Mouse (Mus musculus): ENCODE measurements at regions not wholly inside any gene's neighbourhood (a gene's known extent, or its start where the extent isn't known, plus 50 kb on each side); places are given as distances from the start of the nearest gene placed in this dataset.

GRCm38 (mm10) chr5:148697631-148698368, 145.2 kb upstream of the Ubl3 start:
- 80% methylated on average over 22 of the region's 22 CpGs for WGBS
- ATAC-seq (ENCODE audit: low FRiP score, low read depth), result no peak

GRCm38 (mm10) chr5:148694352-148694751, 141.8 kb upstream of the Ubl3 start:
- Histone ChIP-seq H3K36me3 (no peaks in the 10 kb centered on the region), H3K27me3 (no peaks in the 10 kb centered on the region), H3K4me1 (peaks cover 11% of the 10 kb centered on the region), H3K27ac (replicated peaks) (no peak overlapping the region), H3K9ac (replicated peaks) (no peak overlapping the region), H3K4me3 (no peak overlapping the region), H3K9me3 (no peaks in the 10 kb centered on the region), H3K4me2 (replicated peaks) (no peak overlapping the region)
- 66% methylated on average over 7 of the region's 7 CpGs for WGBS
- no peak for ATAC-seq (ENCODE audit: low FRiP score, low read depth)

More at GRCm38 (mm10) chr5:148697631-148698368, 145.2 kb upstream of the Ubl3 start:
- Histone ChIP-seq H3K4me3 (no peak overlapping the region), H3K4me1 (peaks cover 5% of the 10 kb centered on the region; the same call in 1 of the 2 replicates), H3K36me3 (no peaks in the 10 kb centered on the region), H3K27me3 (no peaks in the 10 kb centered on the region), H3K9ac (replicated peaks) (no peak overlapping the region), H3K9me3 (no peaks in the 10 kb centered on the region), H3K4me2 (replicated peaks) (no peak overlapping the region), H3K27ac (replicated peaks) (no peak overlapping the region)

- H3K4me2 ChIP-seq (replicated peaks), result no peak overlapping the region
- no peaks in the 10 kb centered on the region for H3K9me3 ChIP-seq
- peaks cover 22% of the 10 kb centered on the region for H3K4me1 ChIP-seq
- ATAC-seq (ENCODE audit: low FRiP score, low read depth), result no peak
- H3K36me3 ChIP-seq, result no peaks in the 10 kb centered on the region
- no peaks in the 10 kb centered on the region for H3K27me3 ChIP-seq
- no peak overlapping the region for H3K9ac ChIP-seq (replicated peaks)
- 88% methylated on average over 7 of the region's 7 CpGs for WGBS
- H3K4me3 ChIP-seq, result no peak overlapping the region
- H3K27ac ChIP-seq (replicated peaks), result no peak overlapping the region
These were observed 138.9 kb upstream of the Ubl3 start for GRCm38 (mm10) chr5:148691486-148691885.

DNA sequence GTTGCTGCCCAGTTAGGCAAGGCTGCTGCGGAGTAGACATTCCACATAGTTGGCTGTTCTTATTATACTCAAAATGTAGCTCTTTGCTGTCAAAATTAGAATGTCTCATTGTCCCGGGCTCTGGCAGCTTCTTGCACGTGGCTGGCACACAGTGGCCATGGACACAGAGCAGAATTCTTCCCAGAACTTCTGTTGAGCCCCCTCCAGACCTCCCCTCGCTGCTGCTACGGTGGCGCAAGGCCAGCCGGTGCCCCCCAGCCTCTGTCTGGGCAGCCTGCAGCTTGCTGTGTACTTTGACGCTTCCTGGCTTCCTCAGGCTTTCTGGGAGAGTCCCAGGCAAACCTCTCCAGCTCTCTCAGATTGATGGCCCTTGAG, 138.2 kb upstream of the Ubl3 start:
- H3K36me3 ChIP-seq, result no peaks in the 10 kb centered on the region
- H3K4me2 ChIP-seq (replicated peaks), result no peak overlapping the region
- no peak for ATAC-seq (ENCODE audit: low FRiP score, low read depth)
- H3K27ac ChIP-seq (replicated peaks), result no peak overlapping the region
- no peaks in the 10 kb centered on the region for H3K9me3 ChIP-seq
- peaks cover 22% of the 10 kb centered on the region for H3K4me1 ChIP-seq
- H3K27me3 ChIP-seq, result no peaks in the 10 kb centered on the region
- WGBS, result 90% methylated on average over 8 of the region's 8 CpGs
- H3K4me3 ChIP-seq, result no peak overlapping the region
- H3K9ac ChIP-seq (replicated peaks), result no peak overlapping the region

- H3K4me2 ChIP-seq (replicated peaks), result no peak overlapping the region
- no peak overlapping the region for H3K4me3 ChIP-seq
- H3K36me3 ChIP-seq, result no peaks in the 10 kb centered on the region
- WGBS, result 69% methylated on average over 7 of the region's 7 CpGs
- H3K27ac ChIP-seq (replicated peaks), result no peak overlapping the region
- H3K9ac ChIP-seq (replicated peaks), result no peak overlapping the region
- no peaks in the 10 kb centered on the region for H3K9me3 ChIP-seq
- no peaks in the 10 kb centered on the region for H3K27me3 ChIP-seq
- ATAC-seq (ENCODE audit: low FRiP score, low read depth), result no peak
- H3K4me1 ChIP-seq, result peaks cover 22% of the 10 kb centered on the region
These were observed 137.7 kb upstream of the Ubl3 start for GRCm38 (mm10) chr5:148690158-148690822.

DNA sequence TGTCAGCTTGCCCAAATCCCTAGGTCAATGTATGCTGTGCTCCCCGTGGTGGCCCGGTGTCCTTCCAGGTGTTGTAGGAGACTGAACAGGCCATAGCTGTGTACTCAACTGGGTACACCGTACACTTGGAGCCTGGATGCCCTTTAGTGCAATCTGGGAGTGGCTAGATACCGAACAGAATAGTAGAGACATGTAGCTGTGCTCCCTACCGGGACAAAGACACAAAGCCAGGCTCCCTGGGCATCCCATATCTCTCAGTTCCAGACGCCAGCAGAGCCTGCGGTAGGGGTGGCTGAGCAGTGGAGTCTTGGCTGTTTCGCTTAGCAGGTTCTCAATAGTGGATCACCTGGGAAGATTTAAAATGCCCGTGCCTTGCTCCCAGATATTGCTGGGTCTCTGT, 136.7 kb upstream of the Ubl3 start:
- Histone ChIP-seq H3K4me2 (replicated peaks) (no peak overlapping the region), H3K4me1 (peaks cover 22% of the 10 kb centered on the region), H3K9me3 (no peaks in the 10 kb centered on the region), H3K27ac (replicated peaks) (no peak overlapping the region), H3K9ac (replicated peaks) (no peak overlapping the region), H3K4me3 (no peak overlapping the region), H3K36me3 (no peaks in the 10 kb centered on the region), H3K27me3 (no peaks in the 10 kb centered on the region)
- 83% methylated on average over 9 of the region's 9 CpGs for WGBS
- no peak for ATAC-seq (ENCODE audit: low FRiP score, low read depth)

- WGBS, result 73% methylated on average over 8 of the region's 8 CpGs
- Histone ChIP-seq H3K27me3 (no peaks in the 10 kb centered on the region), H3K36me3 (no peaks in the 10 kb centered on the region), H3K9ac (replicated peaks) (no peak overlapping the region), H3K4me1 (peaks cover 22% of the 10 kb centered on the region), H3K4me3 (no peak overlapping the region), H3K4me2 (replicated peaks) (no peak overlapping the region), H3K9me3 (no peaks in the 10 kb centered on the region), H3K27ac (replicated peaks) (no peak overlapping the region)
- no peak; the same call in 1 of the 2 replicates for ATAC-seq (ENCODE audit: low FRiP score, low read depth)
These were observed 135.9 kb upstream of the Ubl3 start for GRCm38 (mm10) chr5:148688501-148688900.

DNA sequence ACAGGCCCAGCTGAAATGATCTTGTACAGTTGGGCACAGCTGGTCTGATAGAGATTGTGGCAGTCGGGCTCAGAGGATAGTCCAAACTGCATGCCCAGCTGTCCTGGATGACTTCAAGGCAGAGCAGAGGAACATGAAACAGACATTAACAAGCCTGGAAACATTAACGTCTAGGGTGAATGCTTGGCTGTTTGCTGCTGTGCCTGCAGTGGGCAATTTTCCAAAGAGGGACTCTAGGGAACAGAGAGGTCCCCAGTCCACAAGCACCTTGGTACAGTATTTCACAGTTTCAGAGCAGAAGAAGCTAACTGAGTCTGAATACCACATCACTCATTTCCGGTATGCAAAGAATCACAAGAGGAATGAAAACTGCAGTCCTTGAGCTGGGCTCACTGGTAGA, 135.2 kb upstream of the Ubl3 start:
- Histone ChIP-seq H3K9me3 (no peaks in the 10 kb centered on the region), H3K36me3 (no peaks in the 10 kb centered on the region), H3K4me2 (replicated peaks) (no peak overlapping the region), H3K9ac (replicated peaks) (no peak overlapping the region), H3K27ac (replicated peaks) (no peak overlapping the region), H3K4me1 (peaks cover 22% of the 10 kb centered on the region), H3K4me3 (no peak overlapping the region), H3K27me3 (no peaks in the 10 kb centered on the region)
- 80% methylated on average over 3 of the region's 3 CpGs for WGBS
- ATAC-seq (ENCODE audit: low FRiP score, low read depth), result no peak

- whole genome bisulfite sequencing, result 89% methylated on average over 11 of the region's 11 CpGs
- no peak overlapping the region for H3K9ac ChIP-seq (replicated peaks)
- H3K9me3 ChIP-seq, result no peaks in the 10 kb centered on the region
- H3K4me3 ChIP-seq, result no peak overlapping the region
- H3K4me1 ChIP-seq, result peaks cover 14% of the 10 kb centered on the region
- no peaks in the 10 kb centered on the region for H3K36me3 ChIP-seq
- no peak for ATAC-seq (ENCODE audit: low FRiP score, low read depth)
- H3K27me3 ChIP-seq, result no peaks in the 10 kb centered on the region
- H3K27ac ChIP-seq (replicated peaks), result no peak overlapping the region
- H3K4me2 ChIP-seq (replicated peaks), result no peak overlapping the region
These were observed 131.6 kb upstream of the Ubl3 start for GRCm38 (mm10) chr5:148684216-148684615.

- Histone ChIP-seq H3K9me3 (no peaks in the 10 kb centered on the region), H3K36me3 (no peaks in the 10 kb centered on the region), H3K27me3 (no peaks in the 10 kb centered on the region), H3K4me1 (no peaks in the 10 kb centered on the region; the same call in 1 of the 2 replicates), H3K4me2 (replicated peaks) (no peak overlapping the region), H3K27ac (replicated peaks) (no peak overlapping the region), H3K4me3 (no peak overlapping the region), H3K9ac (replicated peaks) (no peak overlapping the region)
- 93% methylated on average over 6 of the region's 6 CpGs for WGBS
- ATAC-seq (ENCODE audit: low FRiP score, low read depth), result no peak
These were observed 130.0 kb upstream of the Ubl3 start for GRCm38 (mm10) chr5:148682553-148682952.

DNA sequence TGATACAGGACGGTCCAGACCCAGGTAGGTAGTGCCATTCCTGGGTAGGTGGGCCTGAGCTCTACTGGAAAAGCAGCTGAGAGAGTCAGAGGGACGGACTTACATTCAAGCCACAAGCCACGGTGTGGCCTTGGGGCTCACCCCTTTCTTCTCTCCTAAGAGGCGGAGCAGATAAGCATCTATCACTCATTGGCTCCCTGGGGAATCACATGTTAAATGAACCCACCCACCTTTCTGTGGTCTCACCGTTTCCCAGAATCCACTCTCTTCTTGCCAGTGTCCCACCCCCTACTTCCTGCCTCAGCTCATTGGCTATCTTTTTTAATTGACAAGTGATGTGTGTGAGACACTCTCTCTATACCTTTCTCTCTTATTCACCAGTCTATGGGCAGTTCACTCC, 127.8 kb upstream of the Ubl3 start:
- WGBS, result 90% methylated on average over 5 of the region's 5 CpGs
- H3K36me3 ChIP-seq, result no peaks in the 10 kb centered on the region
- H3K27ac ChIP-seq (replicated peaks), result no peak overlapping the region
- H3K4me2 ChIP-seq (replicated peaks), result no peak overlapping the region
- no peak overlapping the region for H3K4me3 ChIP-seq
- H3K9ac ChIP-seq (replicated peaks), result no peak overlapping the region
- ATAC-seq (ENCODE audit: low FRiP score, low read depth), result no peak
- no peaks in the 10 kb centered on the region for H3K27me3 ChIP-seq
- no peaks in the 10 kb centered on the region for H3K4me1 ChIP-seq
- no peaks in the 10 kb centered on the region for H3K9me3 ChIP-seq

- H3K9ac ChIP-seq (replicated peaks), result no peak overlapping the region
- ATAC-seq (ENCODE audit: low FRiP score, low read depth), result no peak
- H3K4me2 ChIP-seq (replicated peaks), result no peak overlapping the region
- no peaks in the 10 kb centered on the region for H3K9me3 ChIP-seq
- no peak overlapping the region for H3K27ac ChIP-seq (replicated peaks)
- H3K4me1 ChIP-seq, result no peaks in the 10 kb centered on the region
- H3K4me3 ChIP-seq, result no peak overlapping the region
- H3K36me3 ChIP-seq, result no peaks in the 10 kb centered on the region
- WGBS, result 91% methylated on average over 4 of the region's 4 CpGs
- H3K27me3 ChIP-seq, result no peaks in the 10 kb centered on the region
These were observed 127.0 kb upstream of the Ubl3 start for GRCm38 (mm10) chr5:148679586-148679985.
